Mouse (Mus musculus): ENCODE results near the gene Slc47a1.

DNA sequence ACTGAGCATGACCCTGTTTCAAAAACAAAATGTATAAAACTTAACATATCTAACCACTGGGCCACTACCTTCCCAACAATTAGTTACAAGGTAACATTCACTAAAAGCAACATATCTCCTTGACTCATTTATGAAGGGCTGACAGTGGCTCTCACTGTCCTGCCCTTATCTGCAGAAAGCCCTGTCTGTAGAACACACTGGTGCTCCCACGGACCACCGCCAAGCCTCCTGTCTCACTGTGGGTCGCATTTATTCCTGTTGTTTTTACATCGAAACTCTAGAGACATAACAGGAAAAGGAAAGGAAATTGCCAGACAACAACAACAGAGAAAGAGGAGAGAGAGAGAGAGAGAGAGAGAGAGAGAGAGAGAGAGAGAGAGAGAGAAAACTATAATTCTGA is 36.9 kb downstream of the Slc47a1 start:
- TF ChIP-seq POLR2A (IDR thresholded peaks at IDR 0.05; ENCODE audit: borderline replicate concordance, extremely low read depth, low read depth, low read length) (no peak), CTCF (IDR thresholded peaks at IDR 0.05; ENCODE audit: insufficient read depth, low read length) (no peak)
